Mouse (Mus musculus): ENCODE measurements around the gene Adat3.
"Not testable (repeated sequence)": the region's sequence is repeated elsewhere in the genome, so short reads cannot be mapped to it uniquely, and the experiment has no call there.

DNA sequence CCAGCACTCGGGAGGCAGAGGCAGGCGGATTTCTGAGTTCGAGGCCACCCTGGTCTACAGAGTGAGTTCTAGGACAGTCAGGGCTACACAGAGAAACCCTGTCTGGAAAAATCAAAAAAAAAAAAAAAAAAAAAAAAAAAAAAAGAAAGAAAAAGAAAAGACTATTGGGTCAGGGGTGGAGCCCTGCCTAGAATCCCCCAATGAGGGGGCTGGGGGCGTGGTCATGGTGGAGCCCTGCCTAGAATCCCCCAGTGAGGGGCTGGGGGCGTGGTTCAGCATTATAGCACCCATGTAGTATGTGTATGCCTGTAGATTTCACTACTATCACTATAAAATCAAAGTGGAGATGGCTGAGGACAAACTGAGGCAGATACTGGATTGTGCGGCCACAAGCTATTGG lies 47.2 kb downstream of the Adat3 start:
- TF ChIP-seq CTCF (IDR thresholded peaks at IDR 0.05; ENCODE audit: insufficient read depth, low read length); POLR2A (IDR thresholded peaks at IDR 0.05; ENCODE audit: borderline replicate concordance, extremely low read depth, low read depth, low read length): not testable (repeated sequence)

Measured in lung, adult 2 months (tissue).